Mouse (Mus musculus) erythroid progenitor cell, adult 5-6 weeks (primary cell): Measurements from ENCODE around the gene Gm13306. TPM values are rescaled to one million over a fixed set of nuclear protein-coding genes. Genes with fewer than 3 reads are reported as not detected.
"Not testable (repeated sequence)": the region's sequence is repeated elsewhere in the genome, so short reads cannot be mapped to it uniquely, and the experiment has no call there.

ENCODE experiments used
- ATAC-seq: replicated peaks from 2 replicates; pipeline ENCODE4 v1.8.0; 2016; ENCODE audit warnings: moderate number of reproducible peaks, mild to moderate bottlenecking, moderate TSS enrichment, inconsistent platforms; ENCODE audit not compliant: poor library complexity, low FRiP score, severe bottlenecking
- total RNA-seq, 2 experiments: library from RNA; stranded (forward) in 1 of 2; stranded (reverse) in 1 of 2; fragments of 150-400 nt in 1 of 2; fragments of 186-747, 209-891 nt in 1 of 2; gene quantifications; 2 replicates each; pipeline versions ENCODE4 v1.2.3 to v1.2.4; 2015 to 2017; ENCODE audit warnings: low replicate concordance in 2 of 2

Gm13306 gene
- total RNA-seq (2015; ENCODE audit: low replicate concordance) (not detected in 2 replicates), total RNA-seq (2017; ENCODE audit: low replicate concordance) (not detected in 2 replicates)

GRCm38 (mm10) chr4:42153136-42153535 is at the start of gene Gm13306:
TSS of gene Gm13306 (plus strand) at chr4:42153436.
- not testable (repeated sequence) for ATAC-seq

- ATAC-seq, result not testable (repeated sequence)
Observed at GRCm38 (mm10) chr4:42114517-42114916, 38.7 kb upstream of the Gm13306 start, which contains the start of gene Gm13304. TSS of gene Gm13304 (plus strand) at chr4:42114817.

- ATAC-seq, result not testable (repeated sequence)
Observed at GRCm38 (mm10) chr4:42168503-42168902, 15.3 kb downstream of the Gm13306 start, which contains the start of gene Gm13305. TSS of gene Gm13305 (minus strand) at chr4:42168603.

- ATAC-seq, result not testable (repeated sequence)
Observed at GRCm38 (mm10) chr4:42178243-42178642, 25.0 kb downstream of the Gm13306 start.

GRCm38 (mm10) chr4:42183234-42184197 is 30.3 kb downstream of the Gm13306 start:
- ATAC-seq, result not testable (repeated sequence)

- not testable (repeated sequence) for ATAC-seq
Observed at GRCm38 (mm10) chr4:42184324-42184979, 31.2 kb downstream of the Gm13306 start.

- not testable (repeated sequence) for ATAC-seq
Observed at GRCm38 (mm10) chr4:42184980-42185372, 31.7 kb downstream of the Gm13306 start.

Other genes starting within 250 kb of the Gm13306 start
- not detected in 2 replicates for gene Gm21541, start 249.8 kb upstream of the Gm13306 start, total RNA-seq (2015; ENCODE audit: low replicate concordance)
- gene Gm21541, start 249.8 kb upstream of the Gm13306 start, total RNA-seq (2017; ENCODE audit: low replicate concordance), result not detected in 2 replicates
- not detected in 2 replicates for gene Gm20878, start 211.9 kb upstream of the Gm13306 start, total RNA-seq (2015; ENCODE audit: low replicate concordance)
- gene Gm20878, start 211.9 kb upstream of the Gm13306 start, total RNA-seq (2017; ENCODE audit: low replicate concordance), result 0.77 TPM in 1 of 2 replicates, not detected in the other
- gene Fam205a4, start 187.4 kb upstream of the Gm13306 start, total RNA-seq (2015; ENCODE audit: low replicate concordance), result 0.72 TPM in 1 of 2 replicates, not detected in the other
- not detected in 2 replicates for gene Fam205a4, start 187.4 kb upstream of the Gm13306 start, total RNA-seq (2017; ENCODE audit: low replicate concordance)
- gene Gm21093, start 118.7 kb upstream of the Gm13306 start, total RNA-seq (2015; ENCODE audit: low replicate concordance), result not detected in 2 replicates
- gene Gm21093, start 118.7 kb upstream of the Gm13306 start, total RNA-seq (2017; ENCODE audit: low replicate concordance), result not detected in 2 replicates
- gene Gm3893, start 62.2 kb upstream of the Gm13306 start, total RNA-seq (2015; ENCODE audit: low replicate concordance), result not detected in 2 replicates
- gene Gm3893, start 62.2 kb upstream of the Gm13306 start, total RNA-seq (2017; ENCODE audit: low replicate concordance), result not detected in 2 replicates
- not detected in 2 replicates for gene Gm13304, start 38.6 kb upstream of the Gm13306 start, total RNA-seq (2015; ENCODE audit: low replicate concordance)
- gene Gm13304, start 38.6 kb upstream of the Gm13306 start, total RNA-seq (2017; ENCODE audit: low replicate concordance), result not detected in 2 replicates
- gene Gm13305, start 15.2 kb downstream of the Gm13306 start, total RNA-seq (2015; ENCODE audit: low replicate concordance), result not detected in 2 replicates
- gene Gm13305, start 15.2 kb downstream of the Gm13306 start, total RNA-seq (2017; ENCODE audit: low replicate concordance), result not detected in 2 replicates
- not detected in 2 replicates for gene Gm10600, start 87.2 kb downstream of the Gm13306 start, total RNA-seq (2015; ENCODE audit: low replicate concordance)
- gene Gm10600, start 87.2 kb downstream of the Gm13306 start, total RNA-seq (2017; ENCODE audit: low replicate concordance), result not detected in 2 replicates
- gene Ccl21b, start 102.3 kb downstream of the Gm13306 start, total RNA-seq (2015; ENCODE audit: low replicate concordance), result not detected in 2 replicates
- gene Ccl21b, start 102.3 kb downstream of the Gm13306 start, total RNA-seq (2017; ENCODE audit: low replicate concordance), result not detected in 2 replicates
- not detected in 2 replicates for gene Gm21953, start 140.8 kb downstream of the Gm13306 start, total RNA-seq (2015; ENCODE audit: low replicate concordance)
- gene Gm21953, start 140.8 kb downstream of the Gm13306 start, total RNA-seq (2017; ENCODE audit: low replicate concordance), result not detected in 2 replicates
- gene Fam205a3, start 164.9 kb downstream of the Gm13306 start, total RNA-seq (2015; ENCODE audit: low replicate concordance), result not detected in 2 replicates
- 0.23 and 0.39 TPM in 2 replicates for gene Fam205a3, start 164.9 kb downstream of the Gm13306 start, total RNA-seq (2017; ENCODE audit: low replicate concordance)